Mouse (Mus musculus): Measurements from ENCODE around the gene 2310009B15Rik. TPM values are rescaled to one million over a fixed set of nuclear protein-coding genes. Genes with fewer than 3 reads are reported as not detected.

The 2310009B15Rik gene
- polyA plus RNA-seq, 1 experiment: 29.0 TPM

DNA sequence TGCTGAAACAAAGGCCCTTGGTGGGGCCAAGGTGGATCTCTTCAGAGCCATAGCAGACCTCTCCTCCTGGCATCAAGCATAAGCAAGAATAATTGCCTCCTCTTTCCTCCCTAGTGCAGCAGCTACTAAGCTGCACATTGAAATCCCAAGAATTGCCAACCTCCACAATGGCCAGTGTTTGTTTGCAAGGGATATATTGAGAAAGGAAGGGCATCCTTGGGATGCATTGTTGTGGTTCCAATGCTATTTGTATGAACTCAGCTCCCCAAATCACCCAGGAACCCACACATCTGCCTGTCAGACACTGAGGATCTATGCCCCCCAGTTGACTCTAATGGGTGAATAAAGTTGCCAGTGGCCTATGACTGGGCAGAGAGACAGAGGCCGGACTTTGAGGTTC is 5.8 kb downstream of the 2310009B15Rik start:
- H3K4me3 ChIP-seq (ENCODE audit: insufficient read depth, low read length): no peak overlapping the region
- TF ChIP-seq POLR2A (IDR thresholded peaks at IDR 0.05; ENCODE audit: extremely low read depth, insufficient read depth, low read length) (no peak), CTCF (IDR thresholded peaks at IDR 0.05; ENCODE audit: extremely low read depth, insufficient read depth, low read length) (no peak)
- H3K4me1 ChIP-seq (ENCODE audit: control insufficient read depth, insufficient read depth, low read length): peaks cover 1% of the 10 kb centered on the region; the same call in 1 of the 2 replicates
- no peak overlapping the region for H3K27ac ChIP-seq (ENCODE audit: insufficient read depth, low read length)

DNA sequence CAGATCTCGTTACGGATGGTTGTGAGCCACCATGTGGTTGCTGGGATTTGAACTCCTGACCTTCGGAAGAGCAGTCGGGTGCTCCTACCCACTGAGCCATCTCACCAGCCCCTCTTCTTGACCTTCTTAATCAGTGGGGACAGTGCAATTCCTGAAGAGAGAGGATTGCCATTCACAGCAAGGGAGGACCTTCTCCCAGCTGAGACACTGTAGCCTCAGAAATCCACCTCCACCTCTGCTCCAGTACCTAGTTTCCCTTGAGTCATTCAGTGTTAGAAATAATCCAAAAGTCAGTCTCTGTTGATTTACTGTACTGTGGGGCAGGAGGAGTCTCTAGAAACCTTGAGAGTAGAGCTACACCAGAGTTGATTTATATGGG is 6.5 kb downstream of the 2310009B15Rik start:
- Histone ChIP-seq H3K27ac (ENCODE audit: insufficient read depth, low read length) (no peak overlapping the region), H3K4me3 (ENCODE audit: insufficient read depth, low read length) (no peak overlapping the region), H3K4me1 (ENCODE audit: control insufficient read depth, insufficient read depth, low read length) (peaks cover under 1% of the 10 kb centered on the region; the same call in 1 of the 2 replicates)
- TF ChIP-seq CTCF (IDR thresholded peaks at IDR 0.05; ENCODE audit: extremely low read depth, insufficient read depth, low read length): no peak
- no peak for TF ChIP-seq POLR2A (IDR thresholded peaks at IDR 0.05; ENCODE audit: extremely low read depth, insufficient read depth, low read length)

DNA sequence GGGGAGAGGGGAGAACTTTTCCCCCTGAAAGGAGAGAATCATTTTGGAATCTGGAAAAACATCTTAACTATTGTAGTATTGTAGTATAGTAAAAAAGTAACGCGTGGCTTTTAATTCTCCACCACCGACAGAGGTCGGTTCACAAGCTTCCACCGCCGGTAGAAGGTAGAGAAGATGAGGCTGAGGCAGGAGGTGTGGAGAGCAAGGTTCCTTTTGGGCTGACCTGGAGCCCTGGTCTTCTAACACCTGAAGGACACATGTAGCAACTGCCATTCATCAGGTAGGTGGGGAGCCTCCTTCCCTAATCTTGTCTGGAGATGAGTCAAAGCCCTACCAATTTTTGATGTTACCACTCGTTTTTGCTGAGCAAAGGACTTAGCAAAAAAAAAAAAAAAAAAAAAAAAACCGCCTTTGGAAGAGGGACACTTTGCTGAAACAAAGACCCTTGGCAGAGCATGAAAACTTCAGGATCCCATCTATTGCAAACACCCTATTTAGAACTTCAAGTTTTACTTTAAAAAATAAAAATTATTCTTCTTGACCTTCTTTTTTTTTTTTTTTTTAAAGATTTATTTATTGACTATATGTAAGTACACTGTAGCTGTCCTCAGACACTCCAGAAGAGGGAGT is 7.0 kb downstream of the 2310009B15Rik start:
- TF ChIP-seq CTCF (IDR thresholded peaks at IDR 0.05; ENCODE audit: extremely low read depth, insufficient read depth, low read length) (no peak), POLR2A (IDR thresholded peaks at IDR 0.05; ENCODE audit: extremely low read depth, insufficient read depth, low read length) (no peak)
- Histone ChIP-seq H3K4me1 (ENCODE audit: control insufficient read depth, insufficient read depth, low read length) (no peaks in the 10 kb centered on the region), H3K4me3 (ENCODE audit: insufficient read depth, low read length) (no peak overlapping the region), H3K27ac (ENCODE audit: insufficient read depth, low read length) (no peak overlapping the region)

DNA sequence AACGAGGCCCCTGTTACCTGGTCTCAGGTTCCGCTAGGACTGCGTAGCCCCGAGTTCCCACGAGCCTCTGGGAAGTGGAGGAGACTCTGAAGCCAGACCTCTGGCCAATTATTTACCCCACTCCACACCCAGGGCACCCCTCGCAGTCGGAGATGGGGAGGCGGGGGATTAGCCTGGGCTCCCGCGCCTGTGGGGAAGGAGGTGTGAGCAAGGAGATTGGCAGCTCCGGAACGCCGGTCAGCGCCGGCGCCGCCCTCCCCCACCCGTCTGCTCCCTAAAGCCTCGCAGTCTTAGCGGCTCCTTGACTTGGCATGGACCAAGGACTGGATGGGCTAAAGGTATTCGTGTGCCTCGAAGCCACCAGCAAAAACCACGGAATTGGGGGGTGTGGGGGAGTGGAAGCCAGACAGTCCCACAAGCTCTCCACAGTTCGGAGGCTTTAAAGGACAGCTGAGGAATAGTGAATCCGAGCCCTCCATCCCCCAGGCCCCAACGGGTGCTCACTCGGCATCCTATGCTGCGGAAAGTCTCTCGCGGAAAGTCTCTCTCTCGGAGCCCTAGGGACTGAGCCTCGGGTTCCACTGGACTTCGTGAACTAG is 8.0 kb downstream of the 2310009B15Rik start, which contains the start of gene Lhx9:
TSS of gene Lhx9 (minus strand) at position 67 of the 599 bp plus-strand sequence.
- Histone ChIP-seq H3K27ac (ENCODE audit: insufficient read depth, low read length) (no peak within 1 kb of the TSS), H3K4me1 (ENCODE audit: control insufficient read depth, insufficient read depth, low read length) (no peaks in the 10 kb centered on the region), H3K4me3 (ENCODE audit: insufficient read depth, low read length) (no peak within 1 kb of the TSS; the same call in 1 of the 2 replicates)
- TF ChIP-seq CTCF (IDR thresholded peaks at IDR 0.05; ENCODE audit: extremely low read depth, insufficient read depth, low read length): no peak
- TF ChIP-seq POLR2A (IDR thresholded peaks at IDR 0.05; ENCODE audit: extremely low read depth, insufficient read depth, low read length): no peak

DNA sequence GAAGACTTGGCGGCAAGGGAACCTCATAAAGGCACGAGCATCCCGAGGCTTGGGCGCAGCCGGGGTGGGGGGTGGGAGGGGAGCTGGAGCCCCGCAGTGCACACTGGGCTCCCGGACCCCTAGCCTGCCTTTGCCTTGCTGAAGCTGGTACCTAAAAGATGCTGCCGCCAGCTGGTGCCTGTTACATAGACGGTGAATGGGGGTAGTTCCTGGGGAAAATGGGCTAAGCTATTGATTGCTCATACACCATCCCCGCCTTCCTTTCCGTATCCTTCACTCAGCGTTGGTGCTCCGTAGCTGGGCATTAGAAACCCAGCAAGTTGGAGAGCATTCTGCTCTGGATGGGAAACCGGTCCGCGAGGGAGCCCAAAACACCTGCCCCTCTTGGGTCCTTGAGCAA is 8.6 kb downstream of the 2310009B15Rik start:
- TF ChIP-seq CTCF (IDR thresholded peaks at IDR 0.05; ENCODE audit: extremely low read depth, insufficient read depth, low read length) (no peak), POLR2A (IDR thresholded peaks at IDR 0.05; ENCODE audit: extremely low read depth, insufficient read depth, low read length) (no peak)
- Histone ChIP-seq H3K4me3 (ENCODE audit: insufficient read depth, low read length) (no peak overlapping the region), H3K27ac (ENCODE audit: insufficient read depth, low read length) (no peak overlapping the region), H3K4me1 (ENCODE audit: control insufficient read depth, insufficient read depth, low read length) (no peaks in the 10 kb centered on the region)

DNA sequence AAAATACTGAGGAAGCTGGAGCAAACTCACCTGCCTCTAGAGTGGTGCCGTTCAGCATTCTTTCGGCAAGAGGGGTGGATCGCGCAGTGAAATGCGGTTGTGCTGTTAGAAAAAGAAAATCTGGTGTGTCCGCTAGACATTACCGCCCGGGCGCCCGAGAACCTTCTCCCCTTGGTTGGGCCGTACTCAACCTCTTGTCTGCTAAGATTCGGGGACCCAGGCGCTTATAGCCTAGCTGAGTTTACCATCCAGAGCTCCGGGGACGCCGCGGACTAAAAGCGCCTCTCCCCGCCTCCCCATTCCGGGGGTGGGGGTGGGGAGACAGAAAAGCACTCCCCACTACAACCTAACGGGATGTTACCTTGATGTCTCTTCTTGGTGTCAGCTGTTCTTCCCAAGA is 9.5 kb downstream of the 2310009B15Rik start:
- TF ChIP-seq POLR2A (IDR thresholded peaks at IDR 0.05; ENCODE audit: extremely low read depth, insufficient read depth, low read length): no peak
- no peak for TF ChIP-seq CTCF (IDR thresholded peaks at IDR 0.05; ENCODE audit: extremely low read depth, insufficient read depth, low read length)
- no peak overlapping the region; the same call in 1 of the 2 replicates for H3K4me3 ChIP-seq (ENCODE audit: insufficient read depth, low read length)
- H3K27ac ChIP-seq (ENCODE audit: insufficient read depth, low read length): no peak overlapping the region
- H3K4me1 ChIP-seq (ENCODE audit: control insufficient read depth, insufficient read depth, low read length): no peaks in the 10 kb centered on the region

DNA sequence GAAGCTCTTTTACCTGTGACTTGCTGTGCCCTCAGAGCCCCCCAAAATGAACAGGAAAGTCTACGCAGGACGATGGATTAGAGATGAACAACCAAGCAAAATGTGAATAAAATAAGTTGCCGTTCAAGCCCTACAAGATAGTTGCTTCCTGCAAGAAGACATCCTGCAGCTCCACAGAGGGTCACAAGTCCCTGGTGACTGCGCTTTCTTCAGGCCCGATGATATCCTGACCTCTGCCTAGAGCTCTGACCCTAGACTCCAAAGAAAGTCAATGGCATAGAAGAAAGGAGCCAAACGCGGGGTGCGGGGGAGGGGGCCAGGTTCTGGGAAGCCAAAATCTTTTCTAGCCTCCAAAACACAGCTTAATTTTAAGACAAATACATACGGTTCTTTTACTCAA is 10.1 kb downstream of the 2310009B15Rik start:
- H3K4me1 ChIP-seq (ENCODE audit: control insufficient read depth, insufficient read depth, low read length): no peaks in the 10 kb centered on the region
- TF ChIP-seq POLR2A (IDR thresholded peaks at IDR 0.05; ENCODE audit: extremely low read depth, insufficient read depth, low read length) (no peak), CTCF (IDR thresholded peaks at IDR 0.05; ENCODE audit: extremely low read depth, insufficient read depth, low read length) (no peak)
- H3K4me3 ChIP-seq (ENCODE audit: insufficient read depth, low read length): no peak overlapping the region
- H3K27ac ChIP-seq (ENCODE audit: insufficient read depth, low read length): no peak overlapping the region

DNA sequence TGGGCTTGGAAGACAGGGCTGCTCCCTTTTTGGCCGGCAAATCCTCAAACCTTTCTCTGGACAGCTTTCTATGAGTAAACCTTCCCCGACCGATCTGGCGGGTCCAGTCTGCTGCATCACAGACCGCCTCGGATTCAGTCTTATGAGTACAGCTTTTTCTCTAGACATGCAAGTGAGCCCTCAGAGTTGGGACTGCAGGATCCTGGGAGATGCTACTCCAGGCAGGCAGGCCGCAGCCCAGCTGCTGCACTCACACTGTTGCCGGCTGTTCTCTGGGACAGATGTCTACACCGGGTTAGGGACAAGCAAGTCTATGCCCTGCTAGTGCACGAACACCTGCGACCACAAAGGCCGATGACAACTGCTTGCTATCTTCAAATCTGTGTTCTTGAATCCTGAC is 10.5 kb downstream of the 2310009B15Rik start:
- Histone ChIP-seq H3K4me3 (ENCODE audit: insufficient read depth, low read length) (no peak overlapping the region), H3K27ac (ENCODE audit: insufficient read depth, low read length) (no peak overlapping the region), H3K4me1 (ENCODE audit: control insufficient read depth, insufficient read depth, low read length) (no peaks in the 10 kb centered on the region)
- TF ChIP-seq POLR2A (IDR thresholded peaks at IDR 0.05; ENCODE audit: extremely low read depth, insufficient read depth, low read length): no peak
- no peak for TF ChIP-seq CTCF (IDR thresholded peaks at IDR 0.05; ENCODE audit: extremely low read depth, insufficient read depth, low read length)

DNA sequence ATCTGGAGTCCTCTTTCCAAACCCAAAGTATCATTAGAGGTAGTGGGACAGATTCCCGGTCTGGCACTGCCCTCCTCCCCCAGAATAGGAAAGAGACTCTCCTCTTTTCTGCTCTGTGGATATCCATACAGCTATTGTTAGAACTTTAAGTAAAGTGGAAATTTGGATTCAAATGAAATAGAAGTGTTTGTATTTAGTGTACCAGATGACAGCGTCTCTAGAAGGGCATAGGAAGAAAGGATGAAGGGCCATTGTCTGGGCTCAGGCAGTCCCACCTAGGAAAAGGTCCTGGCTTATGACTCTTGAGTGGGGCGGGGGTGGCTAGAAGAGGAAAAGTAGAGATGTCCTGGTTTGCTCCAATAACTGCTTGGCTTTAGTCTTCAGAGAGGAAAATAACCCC is 11.2 kb downstream of the 2310009B15Rik start:
- H3K27ac ChIP-seq (ENCODE audit: insufficient read depth, low read length): no peak overlapping the region
- TF ChIP-seq CTCF (IDR thresholded peaks at IDR 0.05; ENCODE audit: extremely low read depth, insufficient read depth, low read length) (no peak), POLR2A (IDR thresholded peaks at IDR 0.05; ENCODE audit: extremely low read depth, insufficient read depth, low read length) (no peak)
- H3K4me1 ChIP-seq (ENCODE audit: control insufficient read depth, insufficient read depth, low read length): no peaks in the 10 kb centered on the region
- H3K4me3 ChIP-seq (ENCODE audit: insufficient read depth, low read length): no peak overlapping the region

DNA sequence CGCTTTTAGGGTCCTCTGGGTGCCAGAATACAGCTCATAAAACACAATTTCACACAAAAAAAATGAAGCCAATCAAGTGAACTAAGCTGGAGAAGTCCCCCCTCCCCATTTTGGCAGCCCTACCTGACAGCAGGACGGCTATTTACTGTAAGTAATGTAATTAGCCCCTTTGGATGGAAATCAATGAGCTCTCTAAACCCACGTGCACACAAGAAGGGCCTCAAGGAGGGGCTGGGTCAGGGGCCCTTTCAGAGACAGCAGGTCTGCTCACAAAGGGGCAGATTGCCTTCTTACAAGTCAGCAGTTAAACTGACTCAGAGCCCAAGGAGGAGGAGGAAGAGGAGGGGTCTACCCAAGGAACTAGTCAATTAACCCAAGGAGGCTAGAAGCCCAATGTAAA is 12.5 kb downstream of the 2310009B15Rik start:
- TF ChIP-seq POLR2A (IDR thresholded peaks at IDR 0.05; ENCODE audit: extremely low read depth, insufficient read depth, low read length): no peak
- TF ChIP-seq CTCF (IDR thresholded peaks at IDR 0.05; ENCODE audit: extremely low read depth, insufficient read depth, low read length): no peak
- no peaks in the 10 kb centered on the region for H3K4me1 ChIP-seq (ENCODE audit: control insufficient read depth, insufficient read depth, low read length)
- no peak overlapping the region for H3K27ac ChIP-seq (ENCODE audit: insufficient read depth, low read length)
- H3K4me3 ChIP-seq (ENCODE audit: insufficient read depth, low read length): no peak overlapping the region

Measured in cortical plate, adult 2 months (tissue).